Mouse (Mus musculus): Measurements from ENCODE around the gene Olfr103. TPM values are rescaled to one million over a fixed set of nuclear protein-coding genes. Genes with fewer than 3 reads are reported as not detected.

Olfr103 gene
- not detected for polyA plus RNA-seq (2014; fragmentation: Illumina TruSeq; extraction: RNeasy Lipid Tissue Mini Kit (QIAGEN cat#74804); ENCODE audit: low read depth, low replicate concordance)

DNA sequence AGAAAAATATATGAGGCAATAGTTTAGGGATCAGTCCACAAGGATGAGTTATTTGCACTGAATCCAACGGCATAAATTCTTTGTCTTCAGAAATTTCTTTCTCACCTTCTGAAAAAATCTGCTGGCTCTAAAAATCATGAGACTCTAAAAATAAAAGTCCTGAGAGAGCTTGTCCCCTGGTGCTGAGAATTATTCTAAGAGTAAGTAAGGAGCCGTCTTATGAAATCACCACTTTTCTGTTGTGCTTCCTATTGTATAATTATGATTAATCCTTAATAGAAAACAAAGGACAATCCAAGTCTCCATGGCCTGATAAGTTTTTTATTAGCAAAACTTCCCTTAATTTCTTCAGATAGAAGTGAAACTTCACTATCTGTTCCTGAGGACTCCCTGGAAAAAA lies at the start of gene Olfr103:
Olfr103 (minus strand) TSS at position 101 of the 400 bp plus-strand sequence.

DNA sequence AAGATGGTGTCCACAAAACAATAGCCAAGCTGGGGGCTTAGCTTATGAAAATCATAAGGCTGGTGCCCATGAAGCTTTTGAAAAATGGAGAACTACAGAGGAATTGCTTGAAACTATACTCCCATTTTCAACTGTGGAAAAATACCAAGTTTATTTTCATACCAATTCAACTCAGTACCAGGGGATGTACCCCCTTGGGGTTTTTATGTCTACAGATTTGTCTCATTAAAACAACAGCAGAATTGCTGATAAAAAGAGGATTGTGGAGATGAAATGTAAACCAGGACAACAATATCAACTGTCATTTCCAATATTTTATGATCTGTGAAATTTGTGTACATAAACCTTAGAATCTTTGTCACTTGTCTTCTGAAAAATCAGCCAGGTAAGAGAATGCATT lies 39.2 kb upstream of the Olfr103 start, which contains the start of gene Olfr105-ps:
Olfr105-ps (plus strand) TSS at position 301 of the 400 bp plus-strand sequence.

DNA sequence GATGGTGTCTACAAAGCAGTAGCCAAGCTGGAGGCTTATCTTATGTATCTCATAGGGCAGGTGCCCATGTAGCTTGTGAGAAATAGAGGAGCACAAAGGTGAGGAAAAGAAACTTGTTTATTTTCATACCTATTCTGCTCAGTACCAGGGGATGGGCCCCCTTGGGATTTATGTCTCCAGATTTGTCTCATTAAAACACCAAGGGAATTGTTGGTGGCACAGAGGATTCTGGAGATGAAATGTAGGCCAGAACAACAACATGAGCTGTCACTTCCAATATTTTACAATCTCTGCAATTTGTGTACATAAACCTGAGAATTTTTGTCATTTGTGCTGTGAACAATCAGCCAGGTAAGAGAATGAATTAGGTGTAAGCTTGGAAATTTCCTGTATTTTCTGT lies 19.8 kb upstream of the Olfr103 start, which contains the start of gene Olfr104-ps:
Olfr104-ps (plus strand) TSS at position 301 of the 400 bp plus-strand sequence.

GRCm38 (mm10) chr17:37316954-37317353 lies 22.5 kb downstream of the Olfr103 start, which contains the start of gene Olfr102:
Gene Olfr102, minus strand, starts transcription at chr17:37317054.

GRCm38 (mm10) chr17:37304213-37304612 lies 35.3 kb downstream of the Olfr103 start, which contains the start of gene Olfr101:
Gene Olfr101, minus strand, starts transcription at chr17:37304313.

Other genes with a start within 250 kb of the Olfr103 start
- gene Olfr91, start 241.4 kb downstream of the Olfr103 start, polyA plus RNA-seq (2014; fragmentation: Illumina TruSeq; extraction: RNeasy Lipid Tissue Mini Kit (QIAGEN cat#74804); ENCODE audit: low read depth, low replicate concordance) = not detected
- not detected for gene Olfr92, start 219.6 kb downstream of the Olfr103 start, polyA plus RNA-seq (2014; fragmentation: Illumina TruSeq; extraction: RNeasy Lipid Tissue Mini Kit (QIAGEN cat#74804); ENCODE audit: low read depth, low replicate concordance)
- not detected for gene Olfr93, start 178.2 kb downstream of the Olfr103 start, polyA plus RNA-seq (2014; fragmentation: Illumina TruSeq; extraction: RNeasy Lipid Tissue Mini Kit (QIAGEN cat#74804); ENCODE audit: low read depth, low replicate concordance)
- 12.9 TPM for gene Ubd, start 145.8 kb downstream of the Olfr103 start, polyA plus RNA-seq (2014; fragmentation: Illumina TruSeq; extraction: RNeasy Lipid Tissue Mini Kit (QIAGEN cat#74804); ENCODE audit: low read depth, low replicate concordance)
- gene Olfr94, start 138.7 kb downstream of the Olfr103 start, polyA plus RNA-seq (2014; fragmentation: Illumina TruSeq; extraction: RNeasy Lipid Tissue Mini Kit (QIAGEN cat#74804); ENCODE audit: low read depth, low replicate concordance) = not detected
- gene Olfr95, start 126.6 kb downstream of the Olfr103 start, polyA plus RNA-seq (2014; fragmentation: Illumina TruSeq; extraction: RNeasy Lipid Tissue Mini Kit (QIAGEN cat#74804); ENCODE audit: low read depth, low replicate concordance) = not detected
- gene Olfr96, start 119.6 kb downstream of the Olfr103 start, polyA plus RNA-seq (2014; fragmentation: Illumina TruSeq; extraction: RNeasy Lipid Tissue Mini Kit (QIAGEN cat#74804); ENCODE audit: low read depth, low replicate concordance) = not detected
- gene Olfr97, start 102.4 kb downstream of the Olfr103 start, polyA plus RNA-seq (2014; fragmentation: Illumina TruSeq; extraction: RNeasy Lipid Tissue Mini Kit (QIAGEN cat#74804); ENCODE audit: low read depth, low replicate concordance) = not detected
- not detected for gene Olfr98, start 75.9 kb downstream of the Olfr103 start, polyA plus RNA-seq (2014; fragmentation: Illumina TruSeq; extraction: RNeasy Lipid Tissue Mini Kit (QIAGEN cat#74804); ENCODE audit: low read depth, low replicate concordance)
- gene H2-M3, start 69.5 kb downstream of the Olfr103 start, polyA plus RNA-seq (2014; fragmentation: Illumina TruSeq; extraction: RNeasy Lipid Tissue Mini Kit (QIAGEN cat#74804); ENCODE audit: low read depth, low replicate concordance) = 3.1 TPM
- not detected for gene Olfr99, start 56.2 kb downstream of the Olfr103 start, polyA plus RNA-seq (2014; fragmentation: Illumina TruSeq; extraction: RNeasy Lipid Tissue Mini Kit (QIAGEN cat#74804); ENCODE audit: low read depth, low replicate concordance)
- gene Olfr101, start 35.4 kb downstream of the Olfr103 start, polyA plus RNA-seq (2014; fragmentation: Illumina TruSeq; extraction: RNeasy Lipid Tissue Mini Kit (QIAGEN cat#74804); ENCODE audit: low read depth, low replicate concordance) = not detected
- not detected for gene Olfr102, start 22.6 kb downstream of the Olfr103 start, polyA plus RNA-seq (2014; fragmentation: Illumina TruSeq; extraction: RNeasy Lipid Tissue Mini Kit (QIAGEN cat#74804); ENCODE audit: low read depth, low replicate concordance)
- not detected for gene Olfr104-ps, start 19.9 kb upstream of the Olfr103 start, polyA plus RNA-seq (2014; fragmentation: Illumina TruSeq; extraction: RNeasy Lipid Tissue Mini Kit (QIAGEN cat#74804); ENCODE audit: low read depth, low replicate concordance)
- gene Olfr105-ps, start 39.3 kb upstream of the Olfr103 start, polyA plus RNA-seq (2014; fragmentation: Illumina TruSeq; extraction: RNeasy Lipid Tissue Mini Kit (QIAGEN cat#74804); ENCODE audit: low read depth, low replicate concordance) = not detected
- not detected for gene Olfr106-ps, start 50.7 kb upstream of the Olfr103 start, polyA plus RNA-seq (2014; fragmentation: Illumina TruSeq; extraction: RNeasy Lipid Tissue Mini Kit (QIAGEN cat#74804); ENCODE audit: low read depth, low replicate concordance)
- not detected for gene Olfr107, start 59.5 kb upstream of the Olfr103 start, polyA plus RNA-seq (2014; fragmentation: Illumina TruSeq; extraction: RNeasy Lipid Tissue Mini Kit (QIAGEN cat#74804); ENCODE audit: low read depth, low replicate concordance)
- gene Olfr108, start 105.8 kb upstream of the Olfr103 start, polyA plus RNA-seq (2014; fragmentation: Illumina TruSeq; extraction: RNeasy Lipid Tissue Mini Kit (QIAGEN cat#74804); ENCODE audit: low read depth, low replicate concordance) = not detected
- not detected for gene Olfr109, start 119.2 kb upstream of the Olfr103 start, polyA plus RNA-seq (2014; fragmentation: Illumina TruSeq; extraction: RNeasy Lipid Tissue Mini Kit (QIAGEN cat#74804); ENCODE audit: low read depth, low replicate concordance)
- 3.1 TPM for gene H2-M2, start 143.9 kb upstream of the Olfr103 start, polyA plus RNA-seq (2014; fragmentation: Illumina TruSeq; extraction: RNeasy Lipid Tissue Mini Kit (QIAGEN cat#74804); ENCODE audit: low read depth, low replicate concordance)
- gene Olfr110, start 152.8 kb upstream of the Olfr103 start, polyA plus RNA-seq (2014; fragmentation: Illumina TruSeq; extraction: RNeasy Lipid Tissue Mini Kit (QIAGEN cat#74804); ENCODE audit: low read depth, low replicate concordance) = not detected
- gene Olfr111, start 168.3 kb upstream of the Olfr103 start, polyA plus RNA-seq (2014; fragmentation: Illumina TruSeq; extraction: RNeasy Lipid Tissue Mini Kit (QIAGEN cat#74804); ENCODE audit: low read depth, low replicate concordance) = 0.44 TPM
- not detected for gene Olfr112, start 229.8 kb upstream of the Olfr103 start, polyA plus RNA-seq (2014; fragmentation: Illumina TruSeq; extraction: RNeasy Lipid Tissue Mini Kit (QIAGEN cat#74804); ENCODE audit: low read depth, low replicate concordance)
- gene Olfr113, start 238.0 kb upstream of the Olfr103 start, polyA plus RNA-seq (2014; fragmentation: Illumina TruSeq; extraction: RNeasy Lipid Tissue Mini Kit (QIAGEN cat#74804); ENCODE audit: low read depth, low replicate concordance) = not detected